Mouse (Mus musculus) olfactory bulb, adult 2 months (tissue): ENCODE data around the gene M1ap.

Source experiments
- CTCF ChIP-seq: fragments of 200-500 bp; IDR thresholded peaks from 2 replicates; pipeline ENCODE4 v1.5.1; 2012; ENCODE audit warnings: low read depth, mild to moderate bottlenecking, low read length, moderate library complexity; ENCODE audit not compliant: insufficient read depth
- POLR2A ChIP-seq: fragments of 200-500 bp; IDR thresholded peaks from 2 replicates; pipeline ENCODE4 v1.6.1; 2012; ENCODE audit warnings: mild to moderate bottlenecking, low read depth, low read length, moderate library complexity; ENCODE audit not compliant: insufficient read depth

DNA sequence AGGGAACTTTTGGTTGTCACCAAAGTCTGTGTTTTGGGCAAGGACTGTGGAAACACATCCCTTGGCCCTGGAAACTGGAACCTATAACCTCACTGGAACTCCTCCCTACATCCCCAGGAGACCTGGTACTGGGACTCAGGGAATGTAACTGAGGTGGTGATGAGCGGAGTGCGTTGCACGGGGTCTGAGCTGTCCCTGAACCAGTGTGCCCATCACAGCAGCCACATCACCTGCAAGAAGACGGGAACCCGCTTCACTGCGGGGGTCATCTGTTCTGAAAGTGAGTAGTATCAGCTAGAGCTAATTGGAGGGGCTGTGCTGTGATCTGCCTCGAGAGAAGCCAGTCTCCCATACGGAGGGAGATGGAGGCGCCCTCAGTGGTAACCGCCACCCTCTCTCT lies 102.7 kb downstream of the M1ap start:
- TF ChIP-seq POLR2A (no peak), CTCF (no peak)
